Mouse (Mus musculus) subcutaneous adipose tissue, adult 2 months (tissue): ENCODE measurements around the gene Abca15. TPM values are rescaled to one million over a fixed set of nuclear protein-coding genes. Genes with fewer than 3 reads are reported as not detected.

Source experiments
- polyA plus RNA-seq: library from polyadenylated mRNA; depleted of rRNA; stranded (reverse); fragments of >200 nt; gene quantifications from 2 replicates; pipeline ENCODE4 v1.2.3, GENCODE M21; 2012; ENCODE audit warnings: low replicate concordance; rRNA removed

Abca15 gene
- polyA plus RNA-seq, result not detected in 2 replicates

GRCm38 (mm10) chr7:120328087-120328793 is at the start of gene Abca15:
Abca15 (plus strand) TSS chr7:120328670.

GRCm38 (mm10) chr7:120409447-120409846 is 81.0 kb downstream of the Abca15 start, which contains the start of gene Abca16:
Abca16 (plus strand) TSS chr7:120409647.

Other genes with a start within 250 kb of the Abca15 start
- 0.04 and 0.09 TPM in 2 replicates for gene Dnah3, start 233.4 kb upstream of the Abca15 start, polyA plus RNA-seq
- 30.8 and 42.7 TPM in 2 replicates for gene Tmem159, start 226.3 kb upstream of the Abca15 start, polyA plus RNA-seq
- not detected in 2 replicates for gene Zp2, start 183.4 kb upstream of the Abca15 start, polyA plus RNA-seq
- gene Anks4b, start 154.8 kb upstream of the Abca15 start, polyA plus RNA-seq, result not detected in 2 replicates
- 1.5 and 2.5 TPM in 2 replicates for gene Crym, start 126.6 kb upstream of the Abca15 start, polyA plus RNA-seq
- gene Abca14, start 124.7 kb upstream of the Abca15 start, polyA plus RNA-seq, result 0.04 TPM in 1 of 2 replicates, not detected in the other
- not detected in 2 replicates for gene Abca16, start 81.0 kb downstream of the Abca15 start, polyA plus RNA-seq